Mouse (Mus musculus) cerebral cortex, adult 2 months (tissue): Measurements from ENCODE around the gene Antxrl.

Source experiments
- WGBS: fragments of 180-500 bp; shearing (Covaris S2); methylation state at CpG from one replicate; pipeline ENCODE4 v1.1.7; 2018; 5-methylcytosine and 5-hydroxymethylcytosine counted together

Antxrl gene

GRCm38 (mm10) chr14:34103855-34104254, 51.3 kb downstream of the Antxrl start:
- 91% methylated on average over 3 of the region's 3 CpGs for WGBS

- WGBS = 44% methylated on average over 8 of the region's 8 CpGs
Observed at GRCm38 (mm10) chr14:34104892-34105291, 52.4 kb downstream of the Antxrl start.

GRCm38 (mm10) chr14:34106389-34107062, 54.0 kb downstream of the Antxrl start:
- WGBS = 67% methylated on average over 11 of the region's 12 CpGs

- 68% methylated on average over 4 of the region's 4 CpGs for WGBS
Observed at GRCm38 (mm10) chr14:34107594-34107993, 55.1 kb downstream of the Antxrl start.

- 85% methylated on average over 4 of the region's 4 CpGs for WGBS
Observed at GRCm38 (mm10) chr14:34114311-34114710, 61.8 kb downstream of the Antxrl start.

GRCm38 (mm10) chr14:34119046-34119723, 66.7 kb downstream of the Antxrl start:
- WGBS = 69% methylated on average over 7 of the region's 7 CpGs

- 85% methylated on average over 12 of the region's 12 CpGs for WGBS
Observed at GRCm38 (mm10) chr14:34120016-34120910, 67.8 kb downstream of the Antxrl start.

GRCm38 (mm10) chr14:34120923-34121351, 68.4 kb downstream of the Antxrl start:
- WGBS = 97% methylated on average over 3 of the region's 3 CpGs

- 90% methylated on average over 4 of the region's 4 CpGs for WGBS
Observed at GRCm38 (mm10) chr14:34121691-34122090, 69.2 kb downstream of the Antxrl start.
